Mouse (Mus musculus): ENCODE measurements at regions not wholly inside any gene's neighbourhood (a gene's known extent, or its start where the extent isn't known, plus 50 kb on each side); places are given as distances from the start of the nearest gene placed in this dataset.

DNA sequence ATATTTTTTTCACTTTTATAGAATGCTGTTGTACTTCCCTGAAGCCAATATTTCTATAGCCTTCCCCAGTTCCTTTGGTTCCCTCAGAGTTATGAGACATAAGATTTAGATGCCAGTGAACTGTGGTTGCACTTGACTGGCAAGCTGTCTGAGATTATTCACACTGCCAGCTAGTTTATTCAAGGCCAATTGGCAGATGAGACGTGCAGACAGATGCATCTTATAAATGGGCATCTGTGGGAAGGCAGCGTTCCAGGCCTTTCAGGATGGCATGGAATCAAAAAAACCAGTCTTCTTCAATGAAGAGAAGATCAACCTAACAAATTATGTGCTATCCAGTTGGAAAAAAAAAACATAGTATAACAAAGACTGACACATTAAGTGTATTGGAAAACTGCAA, 1225.6 kb upstream of the 1700009N14Rik start:
- peak; percentile 62 for DNase-seq (ENCODE audit: inconsistent ontology term)

Data from Muller cell, postnatal 12 days (primary cell).